Mouse (Mus musculus) embryonic facial prominence, embryonic 11.5 days (tissue): ENCODE measurements around the gene Kat2b. TPM values are rescaled to one million over a fixed set of nuclear protein-coding genes. Genes with fewer than 3 reads are reported as not detected.
A peak's percentile ranks its signal among the peaks of the same experiment; 100 is the strongest.
"Not testable (repeated sequence)": the region's sequence is repeated elsewhere in the genome, so short reads cannot be mapped to it uniquely, and the experiment has no call there.

ENCODE experiments used
- ATAC-seq: fragments of 200-750 bp; cut with Nextera tagmentation; replicated peaks from 2 replicates; pipeline ENCODE4 v1.8.0; 2017; ENCODE audit warnings: low read depth; ENCODE audit not compliant: insufficient number of reproducible peaks, low FRiP score, low TSS enrichment
- DNase-seq: peaks from one replicate; pipeline ENCODE4 v3.0.0-alpha.2; 2015; ENCODE audit warnings: low spot score
- H3K27ac ChIP-seq: fragments of 300-500 bp; sonication (generic); replicated peaks from 2 replicates; pipeline ENCODE4 v1.5.1; 2014; ENCODE audit warnings: mild to moderate bottlenecking, low read depth, low read length, control low read depth
- H3K27me3 ChIP-seq: fragments of 300-500 bp; sonication (generic); 2 replicates; pipeline ENCODE4 v1.6.1; 2014; ENCODE audit warnings: mild to moderate bottlenecking, low read length, moderate library complexity, mixed read lengths; ENCODE audit not compliant: control insufficient read depth, insufficient read depth
- H3K36me3 ChIP-seq: fragments of 300-500 bp; sonication (generic); replicated peaks from 2 replicates; pipeline ENCODE4 v1.6.1; 2014; ENCODE audit warnings: low read depth, mild to moderate bottlenecking, low read length, moderate library complexity, mixed read lengths; ENCODE audit not compliant: control insufficient read depth, insufficient read depth
- H3K4me1 ChIP-seq: fragments of 300-500 bp; sonication (generic); 2 replicates; pipeline ENCODE4 v1.6.1; 2014; ENCODE audit warnings: low read length, mixed read lengths; ENCODE audit not compliant: control insufficient read depth, insufficient read depth
- H3K4me2 ChIP-seq: fragments of 300-500 bp; sonication (generic); 2 replicates; pipeline ENCODE4 v1.6.1; 2014; ENCODE audit warnings: low read depth, mild to moderate bottlenecking, control low read depth, low read length, moderate library complexity
- H3K4me3 ChIP-seq: fragments of 300-500 bp; sonication (generic); 2 replicates; pipeline ENCODE4 v1.5.1; 2014; ENCODE audit warnings: low read depth, low read length, control low read depth
- H3K9ac ChIP-seq: fragments of 300-500 bp; sonication (generic); replicated peaks from 2 replicates; pipeline ENCODE4 v1.6.1; 2014; ENCODE audit warnings: mild to moderate bottlenecking, control low read depth, low read length
- H3K9me3 ChIP-seq: fragments of 300-500 bp; sonication (generic); replicated peaks from 2 replicates; pipeline ENCODE4 v1.6.1; 2016; ENCODE audit warnings: mild to moderate bottlenecking, low read length, inconsistent platforms, mixed read lengths; ENCODE audit not compliant: control insufficient read depth
- WGBS: fragments of 180-500 bp; shearing (Covaris S2); extraction: QIAGEN DNeasy Blood & Tissue Kit; methylation state at CpG from one replicate; pipeline ENCODE4 v1.1.7; 2014; 5-methylcytosine and 5-hydroxymethylcytosine counted together
- polyA plus RNA-seq: library from polyadenylated mRNA; unstranded; fragments of >200 nt; fragmentation: Nextera tagmentation; extraction: Ambion mirVana; gene quantifications from 2 replicates; pipeline ENCODE4 v1.2.1, GENCODE M21; 2014

Gene Kat2b
- polyA plus RNA-seq, 1 experiment from 2014 or later = 3.9 TPM

DNA sequence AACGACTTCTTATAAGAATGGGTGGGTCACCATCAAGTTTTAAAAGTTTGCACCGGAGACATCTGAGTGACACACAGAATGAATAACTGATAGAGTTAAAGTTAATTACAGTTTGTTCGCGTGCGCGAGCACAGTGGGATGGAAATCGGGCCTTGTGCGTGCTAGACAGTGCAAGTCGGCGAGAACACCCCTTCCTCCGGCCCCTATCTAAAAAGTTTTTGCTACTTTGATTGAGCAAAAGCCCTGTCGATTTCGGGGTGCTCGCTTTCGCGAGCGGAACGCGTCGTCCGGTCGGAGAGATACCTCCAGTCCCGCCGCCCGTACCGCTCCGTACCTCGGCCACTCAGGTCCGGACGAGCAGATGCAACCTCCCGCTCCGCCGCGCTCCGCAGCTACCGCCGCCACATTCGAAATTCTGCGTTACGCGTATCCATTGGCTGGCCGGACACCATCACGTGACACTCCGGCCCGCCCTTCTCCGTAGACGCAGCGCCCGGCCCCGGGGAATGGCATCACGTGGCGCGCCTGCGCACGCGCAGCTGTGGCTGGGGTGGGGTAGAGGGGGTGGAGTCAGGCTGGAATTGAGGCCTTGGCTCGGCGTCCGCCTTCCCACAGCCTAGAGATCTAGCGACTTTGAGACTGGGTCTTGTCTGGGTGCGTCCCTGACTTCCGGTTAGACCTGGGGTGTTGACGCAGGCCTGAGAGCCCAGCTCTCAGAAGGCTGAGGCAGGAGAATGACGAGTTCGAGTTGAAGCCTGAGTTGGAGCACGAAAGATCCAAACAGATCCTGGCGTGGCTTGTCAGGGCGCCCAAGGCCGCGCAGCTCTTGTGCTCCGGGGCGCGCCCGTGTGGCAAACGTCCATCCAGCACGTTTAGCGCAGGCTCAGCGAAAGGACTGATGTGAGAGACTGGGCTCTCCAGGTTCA is 122.5 kb downstream of the Kat2b start, which contains the start of gene Sgo1:
Sgo1 (minus strand) TSS at position 457 of the 926 bp plus-strand sequence.
- peak within 1 kb of the TSS; percentile 60 for H3K4me3 ChIP-seq
- DNase-seq (peak; percentile 97), ATAC-seq (peak; percentile 99)
- WGBS = under 1% methylated on average over 78 of the region's 78 CpGs
- H3K27ac ChIP-seq = peak within 1 kb of the TSS; percentile 77
- peak within 1 kb of the TSS; percentile 45 for H3K4me2 ChIP-seq
- no peaks in the 10 kb centered on the region for H3K27me3 ChIP-seq
- no peaks in the 10 kb centered on the region for H3K9me3 ChIP-seq
- no peaks in the 10 kb centered on the region for H3K4me1 ChIP-seq
- H3K9ac ChIP-seq = peak within 1 kb of the TSS; percentile 75
- H3K36me3 ChIP-seq = no peaks in the 10 kb centered on the region

DNA sequence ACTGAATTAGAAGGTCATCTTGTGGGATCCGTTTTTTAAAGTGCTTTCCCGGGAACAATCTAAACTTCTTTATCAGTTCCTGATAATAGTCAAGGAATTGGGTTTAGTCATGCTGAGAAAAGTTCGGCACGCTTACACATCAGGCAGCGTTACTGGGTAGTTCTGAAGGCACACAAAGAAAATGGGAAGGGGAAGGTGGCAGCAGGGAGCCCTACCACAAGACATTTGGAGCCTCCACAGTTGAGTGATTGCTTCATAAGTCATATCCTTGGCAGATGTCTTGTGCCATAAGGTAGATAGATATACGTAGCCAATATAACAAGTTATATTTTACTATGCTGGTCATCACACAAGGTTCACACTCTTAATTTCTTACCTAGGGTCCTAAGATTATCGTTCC is 123.3 kb downstream of the Kat2b start:
- Histone ChIP-seq H3K4me2 (peak overlapping the region; percentile 45), H3K9me3 (no peaks in the 10 kb centered on the region), H3K36me3 (no peaks in the 10 kb centered on the region), H3K4me1 (no peaks in the 10 kb centered on the region), H3K27ac (peak overlapping the region; percentile 77), H3K27me3 (no peaks in the 10 kb centered on the region), H3K9ac (peak overlapping the region; percentile 75), H3K4me3 (peak overlapping the region; percentile 60)
- WGBS = 27% methylated on average over 7 of the region's 7 CpGs
- DNase-seq (no peak), ATAC-seq (no peak)

DNA sequence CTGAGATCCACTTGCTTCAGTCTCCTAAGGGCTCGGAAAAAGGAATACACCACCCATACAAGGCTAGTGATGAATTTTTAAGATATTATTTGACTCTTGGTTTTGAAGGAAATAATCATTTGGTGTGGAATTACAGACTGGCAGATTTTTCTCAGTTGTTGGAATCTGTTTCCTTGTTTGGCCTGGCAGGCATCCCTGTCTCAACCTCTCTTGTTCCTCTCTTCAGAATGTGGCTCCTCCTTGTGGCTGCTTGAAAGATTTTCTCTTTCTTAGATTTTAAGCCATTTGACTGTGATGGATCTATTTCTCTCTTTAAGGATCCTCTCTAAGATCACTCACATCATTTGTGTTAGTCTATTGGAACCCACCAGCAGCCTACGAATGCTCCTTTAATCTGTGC is 127.4 kb downstream of the Kat2b start:
- ATAC-seq (no peak), DNase-seq (peak; percentile 23)
- H3K27me3 ChIP-seq = no peaks in the 10 kb centered on the region
- H3K36me3 ChIP-seq = no peaks in the 10 kb centered on the region
- no peaks in the 10 kb centered on the region for H3K4me1 ChIP-seq
- 73% methylated on average over 2 of the region's 2 CpGs for WGBS
- no peaks in the 10 kb centered on the region for H3K9me3 ChIP-seq
- no peak overlapping the region for H3K9ac ChIP-seq
- H3K4me2 ChIP-seq = no peak overlapping the region
- H3K4me3 ChIP-seq = no peak overlapping the region
- no peak overlapping the region for H3K27ac ChIP-seq

DNA sequence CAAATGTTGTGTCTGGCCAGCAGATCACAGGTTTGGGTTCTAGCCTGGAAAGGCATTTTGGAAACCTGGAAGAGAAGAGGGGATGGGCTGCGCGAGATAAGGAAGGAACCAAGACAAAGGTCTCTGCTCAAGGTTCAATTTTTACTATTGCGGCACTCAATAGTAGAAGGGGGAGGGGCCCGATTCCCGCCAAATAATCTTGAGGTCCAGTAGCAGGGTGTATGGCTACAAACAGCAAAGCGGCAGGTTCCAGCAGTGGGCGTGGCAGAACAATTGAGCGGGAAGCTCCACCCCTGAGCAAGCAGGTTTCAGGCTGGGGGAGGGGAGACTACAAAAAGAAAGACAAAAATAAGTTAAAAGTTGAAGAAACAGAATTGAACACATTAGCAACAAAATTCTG is 130.9 kb downstream of the Kat2b start:
- not testable (repeated sequence) for H3K36me3 ChIP-seq, H3K27ac ChIP-seq, ATAC-seq, H3K4me1 ChIP-seq, H3K4me3 ChIP-seq, DNase-seq, H3K9me3 ChIP-seq, H3K4me2 ChIP-seq, H3K27me3 ChIP-seq, H3K9ac ChIP-seq
- 90% methylated on average over 8 of the region's 8 CpGs for WGBS

GRCm38 (mm10) chr17:53714453-53714852 is 147.8 kb downstream of the Kat2b start:
- Histone ChIP-seq H3K4me3 (no peak overlapping the region), H3K4me1 (no peaks in the 10 kb centered on the region), H3K9me3 (no peaks in the 10 kb centered on the region), H3K9ac (no peak overlapping the region), H3K27me3 (no peaks in the 10 kb centered on the region), H3K4me2 (no peak overlapping the region), H3K27ac (no peak overlapping the region), H3K36me3 (no peaks in the 10 kb centered on the region)
- DNase-seq = no peak
- 56% methylated on average over 1 of the region's 1 CpGs for WGBS
- no peak for ATAC-seq

DNA sequence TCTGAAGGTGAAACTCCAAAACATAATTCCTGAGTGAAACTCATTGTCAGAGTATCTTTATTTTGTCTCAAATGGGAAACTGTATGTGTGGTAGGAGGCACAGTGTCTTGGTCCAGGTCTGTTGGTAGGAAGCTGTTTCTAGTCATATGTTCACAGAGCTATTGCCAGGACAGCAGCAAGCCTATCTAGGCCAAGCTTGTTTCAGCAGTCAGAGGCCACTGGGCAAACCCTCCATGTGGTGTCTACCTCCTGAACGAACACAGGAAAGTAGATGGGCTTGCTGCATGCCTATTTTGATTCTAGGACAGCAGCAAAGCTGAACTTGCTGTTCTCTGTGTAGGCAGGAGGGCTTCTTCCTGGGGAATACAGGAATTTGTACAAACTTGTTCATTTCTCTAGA is 148.5 kb downstream of the Kat2b start:
- not testable (repeated sequence) for H3K4me2 ChIP-seq, H3K4me3 ChIP-seq, H3K4me1 ChIP-seq, H3K27me3 ChIP-seq, H3K9me3 ChIP-seq, H3K36me3 ChIP-seq, ATAC-seq, H3K9ac ChIP-seq, H3K27ac ChIP-seq, DNase-seq
- WGBS = 65% methylated on average over 1 of the region's 1 CpGs

DNA sequence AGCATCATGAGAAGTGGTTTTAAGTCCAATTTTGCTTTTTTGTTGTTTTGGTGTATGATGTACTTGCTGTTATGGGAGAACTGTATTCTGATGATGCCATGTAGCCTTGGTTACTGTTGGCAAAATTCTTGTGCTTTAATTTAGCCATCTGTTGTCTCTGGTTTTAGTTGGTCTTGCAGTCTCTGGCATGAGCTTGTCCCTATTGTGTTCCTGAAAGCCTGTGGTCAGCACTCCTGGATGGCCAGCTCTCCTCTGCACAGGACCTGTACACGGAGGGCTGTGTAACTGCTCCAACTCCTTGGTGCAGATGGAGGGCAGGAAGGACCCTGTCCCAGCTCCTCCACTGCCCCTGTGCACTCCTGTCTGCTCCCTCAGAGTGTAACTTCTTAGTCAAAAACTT is 151.8 kb downstream of the Kat2b start:
- no peak overlapping the region for H3K27ac ChIP-seq
- H3K4me1 ChIP-seq = no peaks in the 10 kb centered on the region
- no peaks in the 10 kb centered on the region for H3K9me3 ChIP-seq
- ATAC-seq = no peak
- no peaks in the 10 kb centered on the region for H3K27me3 ChIP-seq
- WGBS = 71% methylated on average over 1 of the region's 1 CpGs
- no peak for DNase-seq
- no peak overlapping the region for H3K4me2 ChIP-seq
- H3K36me3 ChIP-seq = no peaks in the 10 kb centered on the region
- no peak overlapping the region for H3K4me3 ChIP-seq
- H3K9ac ChIP-seq = no peak overlapping the region

DNA sequence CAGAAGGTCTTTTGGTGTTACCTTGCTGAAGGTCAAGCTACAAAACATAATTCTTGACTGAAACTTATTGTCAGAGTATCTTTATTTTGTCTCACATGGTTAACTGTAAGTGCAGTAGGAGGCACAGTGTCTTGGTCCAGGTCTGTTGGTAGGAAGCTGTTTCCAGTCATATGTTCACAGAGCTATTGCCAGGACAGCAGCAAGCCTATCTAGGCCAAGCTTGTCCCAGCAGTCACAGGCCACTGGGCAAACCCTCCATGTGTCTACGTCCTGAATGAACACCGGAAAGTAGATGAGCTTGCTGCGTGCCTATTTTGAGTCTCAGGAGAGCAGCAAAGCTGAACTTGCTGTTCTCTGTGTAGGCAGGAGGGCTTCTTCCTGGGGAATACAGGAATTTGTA is 152.3 kb downstream of the Kat2b start:
- H3K9ac ChIP-seq, H3K27ac ChIP-seq, H3K27me3 ChIP-seq, H3K4me1 ChIP-seq, H3K9me3 ChIP-seq, H3K4me2 ChIP-seq, ATAC-seq, H3K36me3 ChIP-seq, DNase-seq, H3K4me3 ChIP-seq: not testable (repeated sequence)
- 92% methylated on average over 3 of the region's 3 CpGs for WGBS
